Mouse (Mus musculus): Measurements from ENCODE around the gene Ugt1a7c. TPM values are rescaled to one million over a fixed set of nuclear protein-coding genes. Genes with fewer than 3 reads are reported as not detected.

The Ugt1a7c gene
- polyA plus RNA-seq, 1 experiment from 2014 or later: 57.4 TPM

DNA sequence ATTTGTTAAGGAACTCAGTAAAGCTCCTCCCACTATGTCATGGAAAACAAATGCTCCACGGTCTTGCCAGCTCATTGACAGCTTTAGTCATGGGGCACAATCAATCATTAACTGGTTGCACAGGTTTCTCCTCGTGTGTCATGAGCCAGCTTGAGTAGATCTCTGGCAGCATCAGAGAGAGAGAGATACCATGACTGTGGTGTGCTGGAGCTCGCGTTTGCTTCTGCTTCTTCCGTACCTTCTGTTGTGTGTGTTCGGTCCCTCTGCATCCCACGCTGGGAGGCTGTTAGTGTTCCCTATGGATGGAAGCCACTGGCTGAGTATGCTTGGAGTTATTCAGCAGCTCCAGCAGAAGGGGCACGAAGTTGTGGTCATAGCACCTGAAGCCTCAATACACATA lies 117.0 kb downstream of the Ugt1a7c start, which contains the start of gene Ugt1a1:
Gene Ugt1a1 (plus strand): TSS at position 148 of the 400 bp plus-strand sequence.
- Histone ChIP-seq H3K27me3 (replicated peaks; ENCODE audit: control insufficient read depth, insufficient read depth, low read length) (no peaks in the 10 kb centered on the region), H3K4me1 (replicated peaks; ENCODE audit: control insufficient read depth, insufficient read depth, low read length) (peaks cover 4% of the 10 kb centered on the region; the same call in 1 of the 2 replicates), H3K36me3 (ENCODE audit: control insufficient read depth, insufficient read depth) (no peaks in the 10 kb centered on the region), H3K9me3 (ENCODE audit: control insufficient read depth) (peaks cover 43% of the 10 kb centered on the region), H3K4me3 (ENCODE audit: low read depth, low read length) (no peak within 1 kb of the TSS), H3K9ac (ENCODE audit: low read depth, low read length) (no peak within 1 kb of the TSS), H3K4me2 (replicated peaks; ENCODE audit: low read depth) (peak within 1 kb of the TSS; percentile 0), H3K27ac (ENCODE audit: low read depth, low read length) (peak within 1 kb of the TSS; percentile 3; the same call in 1 of the 2 replicates)
- peak; percentile 63 for ATAC-seq
- WGBS: 60% methylated on average over 8 of the region's 8 CpGs
- no peak for TF ChIP-seq CTCF (IDR thresholded peaks at IDR 0.05; ENCODE audit: low read depth)

GRCm38 (mm10) chr1:88212341-88213045 lies 117.6 kb downstream of the Ugt1a7c start:
- Histone ChIP-seq H3K9me3 (ENCODE audit: control insufficient read depth) (peaks cover 49% of the 10 kb centered on the region), H3K4me2 (replicated peaks; ENCODE audit: low read depth) (peak overlapping the region; percentile 0), H3K4me1 (replicated peaks; ENCODE audit: control insufficient read depth, insufficient read depth, low read length) (0 out of 2 replicates have a peak, but pooled peaks cover 2% of the 10 kb centered on the region), H3K27ac (ENCODE audit: low read depth, low read length) (no peak overlapping the region), H3K9ac (ENCODE audit: low read depth, low read length) (no peak overlapping the region), H3K27me3 (replicated peaks; ENCODE audit: control insufficient read depth, insufficient read depth, low read length) (no peaks in the 10 kb centered on the region), H3K36me3 (ENCODE audit: control insufficient read depth, insufficient read depth) (no peaks in the 10 kb centered on the region), H3K4me3 (ENCODE audit: low read depth, low read length) (no peak overlapping the region)
- peak; percentile 1; the same call in 1 of the 2 replicates for ATAC-seq
- no peak for TF ChIP-seq CTCF (IDR thresholded peaks at IDR 0.05; ENCODE audit: low read depth)
- WGBS: 57% methylated on average over 8 of the region's 8 CpGs

DNA sequence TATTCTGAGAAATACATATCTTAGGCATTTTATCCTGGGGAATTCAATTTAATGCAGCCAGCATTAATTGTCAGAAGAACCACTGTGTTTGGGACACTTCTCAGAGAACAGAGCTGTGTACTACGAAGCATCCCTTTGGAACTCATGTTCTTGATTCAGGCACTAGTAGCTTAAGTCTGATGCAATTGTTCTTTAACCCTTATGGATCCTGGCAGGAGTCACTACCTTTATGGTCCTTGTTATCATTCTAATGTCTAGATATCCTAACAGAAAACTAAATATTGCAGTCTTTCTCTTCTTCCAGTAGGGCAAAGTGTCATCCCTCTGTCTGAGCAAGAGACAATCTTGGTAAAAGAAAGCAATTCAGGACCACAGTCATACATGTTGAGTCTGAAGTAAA lies 118.2 kb downstream of the Ugt1a7c start:
- H3K9me3 ChIP-seq (ENCODE audit: control insufficient read depth): peaks cover 52% of the 10 kb centered on the region
- no peaks in the 10 kb centered on the region for H3K4me1 ChIP-seq (replicated peaks; ENCODE audit: control insufficient read depth, insufficient read depth, low read length)
- peak overlapping the region; percentile 9; the same call in 1 of the 2 replicates for H3K4me2 ChIP-seq (replicated peaks; ENCODE audit: low read depth)
- TF ChIP-seq CTCF (IDR thresholded peaks at IDR 0.05; ENCODE audit: low read depth): no peak
- H3K4me3 ChIP-seq (ENCODE audit: low read depth, low read length): no peak overlapping the region
- 71% methylated on average over 1 of the region's 1 CpGs for WGBS
- no peaks in the 10 kb centered on the region for H3K36me3 ChIP-seq (ENCODE audit: control insufficient read depth, insufficient read depth)
- H3K27me3 ChIP-seq (replicated peaks; ENCODE audit: control insufficient read depth, insufficient read depth, low read length): no peaks in the 10 kb centered on the region
- ATAC-seq: no peak
- H3K27ac ChIP-seq (ENCODE audit: low read depth, low read length): no peak overlapping the region
- H3K9ac ChIP-seq (ENCODE audit: low read depth, low read length): no peak overlapping the region

DNA sequence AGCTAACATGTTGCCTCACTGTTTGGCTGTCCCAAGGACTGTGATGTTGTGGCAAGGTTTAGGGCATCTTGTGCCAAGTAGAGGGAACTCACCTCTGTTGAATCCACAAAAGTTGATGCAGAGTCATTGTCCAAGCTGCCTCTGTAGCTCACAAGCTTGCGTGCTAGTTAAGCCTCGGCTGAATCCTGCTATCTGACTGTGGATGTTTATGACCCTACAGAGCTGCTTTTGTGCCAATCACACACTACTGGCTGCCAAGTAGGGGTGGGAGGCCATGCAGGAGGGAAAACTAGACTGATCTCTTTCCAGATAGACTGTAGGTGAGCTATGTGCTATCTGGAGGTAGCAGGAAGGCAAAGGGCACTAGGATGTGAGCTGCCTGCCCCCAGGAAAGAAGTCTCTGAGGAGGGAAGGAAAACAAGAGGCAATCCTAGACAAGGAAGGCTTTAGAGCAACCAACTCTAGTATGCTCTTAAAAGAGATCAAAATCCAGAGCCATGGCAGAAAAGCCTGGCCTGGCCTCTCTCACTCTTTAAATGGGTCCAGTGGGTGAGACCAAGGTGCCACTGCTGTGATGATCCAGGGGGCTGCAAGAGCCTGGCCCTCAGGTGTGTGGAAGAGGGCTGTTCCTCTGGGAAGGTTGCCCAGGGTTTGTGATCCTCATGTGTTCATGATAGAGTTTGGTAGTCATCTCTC lies 119.1 kb downstream of the Ugt1a7c start:
- Histone ChIP-seq H3K36me3 (ENCODE audit: control insufficient read depth, insufficient read depth) (no peaks in the 10 kb centered on the region), H3K27ac (ENCODE audit: low read depth, low read length) (peak overlapping the region; percentile 15), H3K9me3 (ENCODE audit: control insufficient read depth) (peaks cover 52% of the 10 kb centered on the region), H3K4me2 (replicated peaks; ENCODE audit: low read depth) (peak overlapping the region; percentile 9), H3K27me3 (replicated peaks; ENCODE audit: control insufficient read depth, insufficient read depth, low read length) (no peaks in the 10 kb centered on the region), H3K9ac (ENCODE audit: low read depth, low read length) (no peak overlapping the region), H3K4me3 (ENCODE audit: low read depth, low read length) (0 out of 2 replicates have a peak overlapping the region, but pooled peaks have one; percentile 0), H3K4me1 (replicated peaks; ENCODE audit: control insufficient read depth, insufficient read depth, low read length) (no peaks in the 10 kb centered on the region)
- no peak for TF ChIP-seq CTCF (IDR thresholded peaks at IDR 0.05; ENCODE audit: low read depth)
- WGBS: 70% methylated on average over 2 of the region's 2 CpGs
- ATAC-seq: peak; percentile 76

DNA sequence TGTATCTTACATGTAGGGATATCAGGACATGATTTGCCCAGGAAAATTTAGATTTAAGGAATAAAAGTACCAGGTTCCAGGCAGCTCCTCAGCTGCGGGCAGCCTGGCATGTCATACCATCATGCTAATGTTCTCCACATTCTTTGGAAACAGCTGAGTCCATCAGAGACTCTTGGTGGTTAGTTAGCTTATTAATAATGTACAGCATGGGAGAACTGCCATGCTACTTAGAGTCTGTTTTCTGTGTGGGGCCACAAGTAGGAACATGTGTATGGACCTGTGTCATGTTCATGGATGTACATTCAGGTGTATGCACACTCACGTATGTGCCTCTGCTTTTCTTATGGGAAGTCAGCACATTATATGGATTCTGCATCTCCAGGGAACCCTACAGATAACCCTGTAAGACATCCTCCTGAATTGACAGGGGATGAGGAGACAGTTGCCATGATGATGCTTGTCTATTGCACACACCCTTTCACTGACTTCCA lies 119.6 kb downstream of the Ugt1a7c start:
- TF ChIP-seq CTCF (IDR thresholded peaks at IDR 0.05; ENCODE audit: low read depth): no peak
- WGBS: 80% methylated on average over 2 of the region's 2 CpGs
- Histone ChIP-seq H3K27me3 (replicated peaks; ENCODE audit: control insufficient read depth, insufficient read depth, low read length) (no peaks in the 10 kb centered on the region), H3K27ac (ENCODE audit: low read depth, low read length) (no peak overlapping the region), H3K4me3 (ENCODE audit: low read depth, low read length) (no peak overlapping the region), H3K36me3 (ENCODE audit: control insufficient read depth, insufficient read depth) (no peaks in the 10 kb centered on the region), H3K9ac (ENCODE audit: low read depth, low read length) (no peak overlapping the region), H3K9me3 (ENCODE audit: control insufficient read depth) (peaks cover 52% of the 10 kb centered on the region), H3K4me1 (replicated peaks; ENCODE audit: control insufficient read depth, insufficient read depth, low read length) (no peaks in the 10 kb centered on the region), H3K4me2 (replicated peaks; ENCODE audit: low read depth) (peak overlapping the region; percentile 9)
- no peak for ATAC-seq
